Mouse (Mus musculus): ENCODE data around the gene Rbfox1. TPM values are rescaled to one million over a fixed set of nuclear protein-coding genes. Genes with fewer than 3 reads are reported as not detected.
A peak's percentile ranks its signal among the peaks of the same experiment; 100 is the strongest.

The Rbfox1 gene
- total and polyA plus RNA-seq, 3 experiments = not detected

DNA sequence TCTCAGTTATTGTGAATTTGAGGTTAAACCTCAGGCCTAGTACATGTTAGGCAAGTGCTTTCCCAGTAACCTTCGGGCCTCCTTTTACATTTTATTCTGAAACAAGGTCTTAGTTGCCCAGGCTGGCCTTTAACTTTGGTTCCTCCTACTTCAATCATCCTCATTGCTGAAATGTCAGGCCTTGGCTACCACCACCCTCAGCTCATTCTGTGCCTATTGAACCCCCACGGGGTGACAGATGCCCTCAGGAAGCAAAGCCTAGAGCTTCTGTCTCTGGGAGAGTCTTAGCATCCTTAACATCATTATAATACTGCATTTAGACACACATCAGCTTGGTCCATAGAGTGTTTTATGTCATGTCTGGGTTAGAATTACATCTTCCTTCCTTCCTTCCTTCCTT, 1162.3 kb downstream of the Rbfox1 start:
- H3K4me3 ChIP-seq (ENCODE audit: control insufficient read depth in 1 of 2, insufficient read depth in 1 of 2, low read depth in 2 of 2, low read length in 2 of 2) = no peak overlapping the region
- DNase-seq (ENCODE audit: low read depth, low spot score) = no peak
- H3K79me2 ChIP-seq (ENCODE audit: control insufficient read depth, insufficient read depth, low read length, poor library complexity) = no peaks in the 10 kb centered on the region
- no peaks in the 10 kb centered on the region for H3K27me3 ChIP-seq (ENCODE audit: control insufficient read depth in 1 of 2, insufficient read depth in 2 of 2, low read length in 2 of 2)
- H3K9me3 ChIP-seq (replicated peaks; ENCODE audit: insufficient read depth, low read length) = no peaks in the 10 kb centered on the region
- H3K27ac ChIP-seq (ENCODE audit: control insufficient read depth, low read depth, low read length) = no peak overlapping the region
- no peak for TF ChIP-seq USF2 (IDR thresholded peaks at IDR 0.05; ENCODE audit: borderline replicate concordance in 1 of 2, insufficient read depth in 1 of 2, low read depth in 1 of 2, low read length in 2 of 2)
- TF ChIP-seq JUND (IDR thresholded peaks at IDR 0.05; ENCODE audit: low read depth, low read length) = no peak
- no peak for TF ChIP-seq NELFE (IDR thresholded peaks at IDR 0.05; ENCODE audit: low read depth, low read length)
- TF ChIP-seq CHD2 (IDR thresholded peaks at IDR 0.05; ENCODE audit: low read length) = no peak
- no peak for TF ChIP-seq ZKSCAN1 (IDR thresholded peaks at IDR 0.05; ENCODE audit: low read depth, low read length)
- no peak for TF ChIP-seq MAZ (IDR thresholded peaks at IDR 0.05; ENCODE audit: low read depth, low read length)
- TF ChIP-seq UBTF (IDR thresholded peaks at IDR 0.05; ENCODE audit: borderline replicate concordance, insufficient read depth, low read depth, low read length) = no peak
- TF ChIP-seq MAFK (IDR thresholded peaks at IDR 0.05; ENCODE audit: borderline replicate concordance, low read depth, low read length) = no peak
- TF ChIP-seq SMC3 (IDR thresholded peaks at IDR 0.05; ENCODE audit: low read depth, low read length) = no peak
- TF ChIP-seq ZNF384 (IDR thresholded peaks at IDR 0.05; ENCODE audit: low read depth, low read length) = no peak
- no peak for TF ChIP-seq POLR2A (IDR thresholded peaks at IDR 0.05; ENCODE audit: control insufficient read depth in 1 of 2, insufficient read depth in 1 of 2, low read depth in 1 of 2, low read length in 2 of 2, poor library complexity in 1 of 2)
- no peak for TF ChIP-seq ZMIZ1 (IDR thresholded peaks at IDR 0.05; ENCODE audit: low read depth, low read length)
- no peaks in the 10 kb centered on the region for H3K4me1 ChIP-seq (ENCODE audit: control insufficient read depth in 1 of 2, insufficient read depth in 2 of 2, low read length in 2 of 2)
- H3K9ac ChIP-seq (ENCODE audit: control insufficient read depth, low read depth, low read length, poor library complexity, severe bottlenecking) = no peak overlapping the region
- H3K36me3 ChIP-seq (ENCODE audit: control insufficient read depth in 1 of 2, insufficient read depth in 2 of 2, low read length in 2 of 2) = no peaks in the 10 kb centered on the region

DNA sequence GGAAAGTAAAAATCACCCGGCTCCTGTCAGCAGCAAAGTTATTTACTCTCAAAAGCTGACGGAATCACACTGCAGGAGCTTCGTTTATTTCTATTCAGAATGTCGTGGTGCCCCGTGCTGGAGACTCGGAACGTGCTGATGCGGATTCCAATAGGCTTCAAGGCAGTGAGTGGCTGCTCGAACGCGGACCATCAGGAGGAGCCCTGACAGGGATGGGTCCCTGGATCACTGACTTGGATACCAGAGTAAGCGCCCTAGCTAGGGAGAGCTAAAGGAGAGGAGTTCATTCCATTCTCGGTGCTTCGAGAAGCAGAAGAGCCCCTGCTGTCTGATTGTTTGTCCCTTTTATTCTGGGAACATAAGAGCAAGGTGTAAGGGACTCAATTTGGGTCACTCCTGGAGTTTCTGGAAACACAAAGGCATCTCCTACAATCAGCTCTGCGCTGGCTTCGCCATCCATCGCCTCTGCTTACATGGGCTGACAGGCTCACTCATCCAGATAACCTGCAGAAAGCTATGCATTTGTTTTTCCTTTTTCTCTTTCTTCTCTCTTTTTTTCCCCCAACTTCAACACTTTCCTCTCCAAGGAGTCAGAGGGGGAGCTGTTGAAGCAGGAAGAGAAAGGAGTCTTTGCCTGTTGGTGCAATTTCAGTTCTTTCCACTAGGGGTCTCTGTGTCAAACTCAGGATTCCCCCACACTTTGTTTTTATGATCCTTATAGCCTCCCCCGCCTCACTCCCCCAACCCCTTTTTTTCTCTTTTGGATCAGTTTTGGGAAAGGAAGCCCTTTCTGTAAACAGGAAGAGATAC, 1164.2 kb downstream of the Rbfox1 start:
- Histone ChIP-seq H3K4me1 (ENCODE audit: control insufficient read depth in 1 of 2, insufficient read depth in 2 of 2, low read length in 2 of 2) (no peaks in the 10 kb centered on the region), H3K27ac (ENCODE audit: control insufficient read depth, low read depth, low read length) (no peak overlapping the region), H3K79me2 (ENCODE audit: control insufficient read depth, insufficient read depth, low read length, poor library complexity) (no peaks in the 10 kb centered on the region), H3K36me3 (ENCODE audit: control insufficient read depth in 1 of 2, insufficient read depth in 2 of 2, low read length in 2 of 2) (no peaks in the 10 kb centered on the region), H3K27me3 (ENCODE audit: control insufficient read depth in 1 of 2, insufficient read depth in 2 of 2, low read length in 2 of 2) (no peaks in the 10 kb centered on the region), H3K4me3 (ENCODE audit: control insufficient read depth in 1 of 2, insufficient read depth in 1 of 2, low read depth in 2 of 2, low read length in 2 of 2) (no peak overlapping the region), H3K9me3 (replicated peaks; ENCODE audit: insufficient read depth, low read length) (no peaks in the 10 kb centered on the region), H3K9ac (ENCODE audit: control insufficient read depth, low read depth, low read length, poor library complexity, severe bottlenecking) (no peak overlapping the region)
- DNase-seq (ENCODE audit: low read depth, low spot score) = peak; percentile 9
- TF ChIP-seq EP300 (IDR thresholded peaks at IDR 0.05; ENCODE audit: low read depth in 1 of 2, low read length in 2 of 2) (no peak), RAD21 (IDR thresholded peaks at IDR 0.05; ENCODE audit: low read depth, low read length) (0 out of 2 replicates have a peak, but pooled peaks have one; percentile 10), NELFE (IDR thresholded peaks at IDR 0.05; ENCODE audit: low read depth, low read length) (no peak), SMC3 (IDR thresholded peaks at IDR 0.05; ENCODE audit: low read depth, low read length) (peak; percentile 28; the same call in 1 of the 2 replicates), CHD1 (IDR thresholded peaks at IDR 0.05; ENCODE audit: low read depth, low read length) (no peak), E2F4 (IDR thresholded peaks at IDR 0.05; ENCODE audit: borderline replicate concordance, low read depth, low read length) (no peak), CTCF (IDR thresholded peaks at IDR 0.05 in 2 of 3, conservative IDR thresholded peaks at IDR 0.05 in 1 of 3; ENCODE audit: control insufficient read depth in 1 of 3, insufficient read depth in 1 of 3, low read depth in 2 of 3, low read length in 3 of 3, poor library complexity in 1 of 3, severe bottlenecking in 1 of 3) (peak; percentile 5 to 47 (median 46); a peak in 4 of 6 replicates)
